Comparison of ENCODE assay signal across 8 mouse cellular contexts in genomic region chr14:54375916-54376315, GRCm38 (mm10). TPM values are rescaled to one million over a fixed set of nuclear protein-coding genes. Genes with fewer than 3 reads are reported as not detected.
DNase-seq lines count a peak whose midpoint lies in the region; ATAC-seq and TF ChIP-seq lines count a peak whose summit lies in the region.

No protein-coding gene starts in this region.

- POLR2A ChIA-PET in Patski (lab: Charles Lee) = no interaction called here

- TF ChIP-seq POLR2A in small intestine, adult 2 months (IDR thresholded peaks at IDR 0.05; ENCODE audit: low read depth, low read length) = no peak

- no peaks in the 10 kb centered on the region for H3K9me3 ChIP-seq in intestine, embryonic 15.5 days
- H3K9me3 ChIP-seq in midbrain, embryonic 13.5 days = no peaks in the 10 kb centered on the region

- no peak overlapping the region for H3K4me2 ChIP-seq in intestine, embryonic 15.5 days (replicated peaks)
- no peak overlapping the region for H3K4me2 ChIP-seq in midbrain, embryonic 13.5 days (replicated peaks)

- no peak overlapping the region for H3K4me3 ChIP-seq in gastrocnemius, adult 2 months
- H3K4me3 ChIP-seq in small intestine, adult 2 months (ENCODE audit: low read depth, low read length) = no peak overlapping the region
- no peak overlapping the region for H3K4me3 ChIP-seq in intestine, embryonic 15.5 days (replicated peaks)
- H3K4me3 ChIP-seq in midbrain, embryonic 13.5 days (replicated peaks) = no peak overlapping the region

- intact Hi-C loops in gastrocnemius, adult 2 months (cut with DNase I) = loop anchor here (5.0 kb wide), 1 partner anchor 36 kb away; no protein-coding TSS in a partner anchor

- no peaks in the 10 kb centered on the region for H3K27me3 ChIP-seq in Patski
- no peaks in the 10 kb centered on the region for H3K27me3 ChIP-seq in small intestine, adult 2 months (ENCODE audit: control insufficient read depth, insufficient read depth, low read length)
- H3K27me3 ChIP-seq in intestine, embryonic 15.5 days (replicated peaks) = no peaks in the 10 kb centered on the region
- no peaks in the 10 kb centered on the region for H3K27me3 ChIP-seq in midbrain, embryonic 13.5 days

- in situ Hi-C loops in Patski (cut with MboI; ENCODE audit: low pct_unique_long_range_greater_than_20kb) = no loop called here

- DNase-seq in gastrocnemius, adult 2 months = no peak
- no peak for DNase-seq in gastrocnemius, adult 8-10 months (ENCODE audit: low spot score in 2 of 2)
- DNase-seq in 3T3-L1 (ENCODE audit: low read depth, low spot score) = peak; percentile 47
- no peak for DNase-seq in Patski (ENCODE audit: low read depth, low spot score)
- peak; percentile 69 for DNase-seq in induced T-regulatory cell, adult 2 months (ENCODE audit: low read depth)

- CTCF ChIA-PET in Patski (lab: Charles Lee) = interaction anchor here (1.2 to 1.6 kb wide), 6 partner anchors 15 to 313 kb away, joined by 3 to 4 read pairs (median 3); partner anchors contain the start of gene Oxa1l

- peaks cover 23% of the 10 kb centered on the region for H3K4me1 ChIP-seq in small intestine, adult 2 months (ENCODE audit: control insufficient read depth, insufficient read depth, insufficient read length, low read length)
- H3K4me1 ChIP-seq in intestine, embryonic 15.5 days (replicated peaks) = peaks cover 10% of the 10 kb centered on the region
- no peaks in the 10 kb centered on the region for H3K4me1 ChIP-seq in midbrain, embryonic 13.5 days (replicated peaks)

- H3K9ac ChIP-seq in intestine, embryonic 15.5 days = no peak overlapping the region
- H3K9ac ChIP-seq in midbrain, embryonic 13.5 days (replicated peaks) = no peak overlapping the region

- no peak overlapping the region for H3K27ac ChIP-seq in gastrocnemius, adult 2 months
- H3K27ac ChIP-seq in small intestine, adult 2 months (ENCODE audit: insufficient read depth, low read depth, low read length) = no peak overlapping the region
- H3K27ac ChIP-seq in intestine, embryonic 15.5 days = no peak overlapping the region
- no peak overlapping the region for H3K27ac ChIP-seq in midbrain, embryonic 13.5 days

- peaks cover 48% of the 10 kb centered on the region for H3K36me3 ChIP-seq in small intestine, adult 2 months (ENCODE audit: control insufficient read depth, insufficient read depth, low read length)
- peaks cover 7% of the 10 kb centered on the region; the same call in 1 of the 2 replicates for H3K36me3 ChIP-seq in intestine, embryonic 15.5 days
- H3K36me3 ChIP-seq in midbrain, embryonic 13.5 days = peaks cover 5% of the 10 kb centered on the region

- peak; percentile 61 for TF ChIP-seq CTCF in gastrocnemius, adult 2 months (IDR thresholded peaks at IDR 0.05)
- TF ChIP-seq CTCF in Patski (IDR thresholded peaks at IDR 0.05) = peak; percentile 69
- peak; percentile 62; the same call in 1 of the 2 replicates for TF ChIP-seq CTCF in small intestine, adult 2 months (IDR thresholded peaks at IDR 0.05; ENCODE audit: extremely low read depth, insufficient read length, insufficient replicate concordance, low read depth, low read length)

- 44% methylated on average over 3 of the region's 3 CpGs for WGBS in small intestine, adult 2 months
- WGBS in intestine, embryonic 15.5 days = 76% methylated on average over 3 of the region's 3 CpGs
- 80% methylated on average over 3 of the region's 3 CpGs for WGBS in midbrain, embryonic 13.5 days

- ATAC-seq in Patski = no peak
- ATAC-seq in intestine, embryonic 15.5 days = no peak
- ATAC-seq in midbrain, embryonic 13.5 days = no peak

RNA-seq across cellular contexts. Expression of gene Oxa1l, which starts 15.3 kb away (rescaled TPM):
- total RNA-seq in gastrocnemius, adult 2 months (2021) = 10 to 100 TPM; 49.1 to 54.6 TPM
- 10 to 100 TPM; 39.6 to 46.8 (median 44.1) TPM for total RNA-seq in gastrocnemius, adult 8-10 months (2022)
- polyA plus RNA-seq in Patski (2021) = 80.3 TPM
- 73.2 and 120 TPM in 2 replicates for polyA plus RNA-seq in small intestine, adult 2 months (2012; rRNA removed)
- polyA plus RNA-seq in intestine, embryonic 15.5 days (2015; fragmentation: Nextera tagmentation; extraction: Ambion mirVana) = 41.7 and 48.8 TPM in 2 replicates
- 43.1 and 47.3 TPM in 2 replicates for polyA plus RNA-seq in midbrain, embryonic 13.5 days (2015; fragmentation: Nextera tagmentation; extraction: Ambion mirVana)

RNA-seq across cellular contexts. Expression of gene Slc7a7, which starts 41.7 kb away (rescaled TPM):
- 1 to 10 TPM in 1 of 2 experiments, under 1 TPM in 1; 0.56 to 2.0 TPM for total RNA-seq in gastrocnemius, adult 2 months (2021)
- 1 to 10 TPM in 2 of 4 experiments, under 1 TPM in 2; 0.46 to 1.9 (median 0.89) TPM for total RNA-seq in gastrocnemius, adult 8-10 months (2022)
- polyA plus RNA-seq in Patski (2021) = 8.2 TPM
- polyA plus RNA-seq in small intestine, adult 2 months (2012; rRNA removed) = 110 and 341 TPM in 2 replicates
- polyA plus RNA-seq in intestine, embryonic 15.5 days (2015; fragmentation: Nextera tagmentation; extraction: Ambion mirVana) = 51.0 and 56.3 TPM in 2 replicates
- polyA plus RNA-seq in midbrain, embryonic 13.5 days (2015; fragmentation: Nextera tagmentation; extraction: Ambion mirVana) = 5.3 and 5.9 TPM in 2 replicates

RNA-seq across cellular contexts. Expression of gene Mrpl52, which starts 50.8 kb away (rescaled TPM):
- total RNA-seq in gastrocnemius, adult 2 months (2021) = 100 to 1,000 TPM; 102 to 111 TPM
- 100 to 1,000 TPM; 104 to 126 (median 117) TPM for total RNA-seq in gastrocnemius, adult 8-10 months (2022)
- polyA plus RNA-seq in Patski (2021) = 222 TPM
- 186 and 284 TPM in 2 replicates for polyA plus RNA-seq in small intestine, adult 2 months (2012; rRNA removed)
- polyA plus RNA-seq in intestine, embryonic 15.5 days (2015; fragmentation: Nextera tagmentation; extraction: Ambion mirVana) = 270 and 308 TPM in 2 replicates
- polyA plus RNA-seq in midbrain, embryonic 13.5 days (2015; fragmentation: Nextera tagmentation; extraction: Ambion mirVana) = 278 and 280 TPM in 2 replicates

RNA-seq across cellular contexts. Expression of gene Mmp14, which starts 55.5 kb away (rescaled TPM):
- 10 to 100 TPM in 1 of 2 experiments, 1 to 10 TPM in 1; 8.5 to 14.0 TPM for total RNA-seq in gastrocnemius, adult 2 months (2021)
- total RNA-seq in gastrocnemius, adult 8-10 months (2022) = 1 to 10 TPM; 2.8 to 6.3 (median 3.7) TPM
- 35.9 TPM for polyA plus RNA-seq in Patski (2021)
- polyA plus RNA-seq in small intestine, adult 2 months (2012; rRNA removed) = 59.9 and 66.0 TPM in 2 replicates
- polyA plus RNA-seq in intestine, embryonic 15.5 days (2015; fragmentation: Nextera tagmentation; extraction: Ambion mirVana) = 110 and 112 TPM in 2 replicates
- polyA plus RNA-seq in midbrain, embryonic 13.5 days (2015; fragmentation: Nextera tagmentation; extraction: Ambion mirVana) = 50.1 and 55.9 TPM in 2 replicates

Comparison
In these comparisons a context has a peak if more than half of its experiments do, and no peak if none do; other contexts are left out.
1. DNase-seq: peak in 3T3-L1 (single experiment) and induced T-regulatory cell, adult 2 months (single experiment); none in gastrocnemius, adult 2 months (single experiment), gastrocnemius, adult 8-10 months (0 of 2) and Patski (single experiment).
2. Peak in every context shown above with its lines, with median percentiles within 50 percentile points of each other: CTCF ChIP-seq.